Mouse (Mus musculus) megakaryocyte, adult 5-6 weeks (primary cell): Measurements from ENCODE around the gene Zglp1. TPM values are rescaled to one million over a fixed set of nuclear protein-coding genes. Genes with fewer than 3 reads are reported as not detected.

Experiments used
- ATAC-seq: 2 replicates; pipeline ENCODE4 v1.8.0; 2016; ENCODE audit warnings: mild to moderate bottlenecking, inconsistent platforms; ENCODE audit not compliant: poor library complexity, severe bottlenecking
- total RNA-seq, 2 experiments: library from RNA; stranded (forward) in 1 of 2; stranded (reverse) in 1 of 2; fragments of 153-499, 151-499 nt in 1 of 2; fragments of 221-1000, 200-1000 nt in 1 of 2; gene quantifications; 2 replicates each; pipeline versions ENCODE4 v1.2.3 to v1.2.4; 2015 to 2017

Gene Zglp1
- total RNA-seq (2015) = 1.2 TPM in 1 of 2 replicates, not detected in the other
- total RNA-seq (2017) = not detected in 2 replicates

DNA sequence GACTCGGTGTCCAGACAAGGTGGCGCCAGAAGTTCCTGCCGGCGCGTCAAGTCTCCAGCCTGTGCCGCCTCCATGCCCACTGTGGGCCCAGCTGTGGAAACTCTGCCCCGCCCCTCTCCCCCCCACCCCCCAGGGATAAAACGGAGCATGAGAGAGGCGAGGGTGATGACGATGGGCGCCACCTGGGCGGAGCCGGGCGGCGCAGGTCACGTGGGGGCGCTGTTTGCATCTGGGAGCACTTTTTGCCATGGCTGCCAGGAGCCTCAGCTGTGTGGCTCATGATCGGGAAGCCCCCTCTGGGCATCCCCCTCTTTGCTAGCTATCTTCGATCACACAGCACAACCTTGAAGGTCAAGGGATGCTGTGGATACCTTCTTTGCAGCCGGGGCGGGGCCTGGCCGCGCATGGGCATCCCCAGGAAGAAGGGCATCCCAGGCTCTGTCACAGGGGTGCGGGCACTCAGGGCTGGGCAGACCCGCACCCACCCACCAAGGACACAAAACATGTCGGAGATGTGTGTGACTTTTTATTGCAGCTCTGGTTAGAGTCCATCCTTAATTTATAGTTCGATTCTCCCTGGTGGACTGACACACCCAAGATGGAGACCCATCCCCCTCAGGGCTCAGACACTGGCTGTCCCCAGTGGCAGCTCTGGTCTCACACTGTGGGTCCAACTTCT lies at the start of gene Zglp1:
TSS of gene Zglp1 (minus strand) at position 88 of the 679 bp plus-strand sequence.
- ATAC-seq = no peak

DNA sequence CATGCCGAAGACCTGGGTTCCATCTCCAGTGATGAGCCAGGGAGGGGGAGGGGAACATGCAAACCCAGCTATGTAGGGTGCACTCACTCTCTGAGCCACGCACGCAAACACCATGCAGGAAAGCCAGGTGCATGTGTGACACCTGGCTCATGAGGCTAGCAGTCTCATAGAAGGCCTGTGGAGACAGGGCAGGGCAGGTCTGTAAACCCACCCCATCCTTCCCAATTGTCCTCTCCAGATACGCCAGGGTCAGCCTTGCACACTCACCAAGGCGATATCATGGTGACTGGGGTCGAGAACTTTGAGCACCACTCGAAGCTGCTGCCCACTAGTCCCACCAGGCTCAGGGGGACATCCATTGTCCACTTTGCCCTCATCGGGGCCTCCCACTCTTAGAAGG lies 48.2 kb upstream of the Zglp1 start:
- ATAC-seq = no peak

DNA sequence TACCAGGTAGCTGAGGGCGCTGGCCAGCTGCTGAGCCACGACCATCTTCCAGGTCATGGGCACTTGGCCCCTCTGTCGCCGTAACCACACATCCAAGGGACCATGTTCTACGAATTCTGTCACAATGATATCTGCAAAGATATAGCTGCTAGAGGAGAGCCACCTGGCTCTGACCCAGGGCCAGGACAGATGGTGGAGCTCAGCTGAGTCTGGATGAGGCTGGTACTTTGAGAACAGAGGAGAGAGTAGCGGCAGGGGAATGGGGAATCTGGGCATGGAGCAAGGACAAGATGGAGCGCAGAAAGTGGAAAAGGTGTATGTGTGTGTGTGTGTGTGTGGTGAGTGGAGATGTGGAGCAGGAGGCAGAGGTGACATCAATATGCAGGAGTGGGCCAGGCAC lies 47.3 kb upstream of the Zglp1 start:
- no peak for ATAC-seq

DNA sequence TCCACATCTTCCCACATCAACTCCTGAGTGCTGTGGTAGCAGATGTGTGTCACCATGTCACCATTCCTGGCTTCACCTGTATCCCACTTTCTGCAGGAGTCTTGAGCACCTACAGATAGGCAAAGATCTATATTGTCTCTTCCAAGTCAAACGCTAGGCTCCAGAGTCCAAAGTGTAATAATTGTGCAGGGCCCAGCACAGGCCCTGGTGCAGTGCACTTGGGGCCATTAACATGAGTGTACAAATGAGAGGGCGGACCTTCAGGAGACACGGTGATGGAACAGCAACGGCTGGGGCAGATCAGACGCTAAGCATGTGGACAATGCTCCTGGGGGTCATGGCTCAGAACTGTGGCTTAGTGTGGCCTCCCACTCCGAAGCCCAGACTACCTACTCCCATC lies 46.9 kb upstream of the Zglp1 start:
- no peak for ATAC-seq

DNA sequence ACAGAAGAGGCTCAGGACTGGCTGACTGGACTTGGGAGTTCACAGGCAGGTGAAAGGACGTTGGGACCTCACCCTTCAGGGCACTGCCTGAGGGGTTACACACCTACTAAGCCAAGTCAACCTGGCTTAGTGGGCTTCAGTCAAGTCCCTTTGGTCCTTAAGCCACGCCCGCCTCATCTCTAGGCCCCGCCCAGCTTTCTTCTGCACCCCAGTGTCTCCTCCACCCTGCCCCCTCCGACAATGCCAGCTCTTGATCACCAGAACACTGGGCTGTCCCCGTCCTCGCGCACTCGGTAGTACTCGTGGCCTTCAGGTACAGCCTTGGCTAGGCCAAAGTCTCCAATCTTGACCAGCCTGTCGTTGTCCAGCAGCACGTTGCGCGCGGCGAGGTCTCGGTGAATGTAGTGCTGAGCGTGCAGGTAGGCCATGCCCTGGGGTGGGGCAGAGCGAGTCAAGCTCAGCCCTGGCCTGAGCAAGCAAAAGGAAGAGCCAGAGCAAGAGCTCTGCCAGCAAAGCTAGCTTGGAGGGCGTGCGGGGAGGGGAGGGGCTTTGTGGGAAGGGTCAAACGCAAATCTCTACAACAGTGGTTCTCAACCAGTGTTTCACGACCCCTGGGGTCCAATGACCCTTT lies 40.8 kb upstream of the Zglp1 start:
- no peak for ATAC-seq

- ATAC-seq = no peak
Measured at GRCm38 (mm10) chr9:21105760-21106564, 39.1 kb upstream of the Zglp1 start.

DNA sequence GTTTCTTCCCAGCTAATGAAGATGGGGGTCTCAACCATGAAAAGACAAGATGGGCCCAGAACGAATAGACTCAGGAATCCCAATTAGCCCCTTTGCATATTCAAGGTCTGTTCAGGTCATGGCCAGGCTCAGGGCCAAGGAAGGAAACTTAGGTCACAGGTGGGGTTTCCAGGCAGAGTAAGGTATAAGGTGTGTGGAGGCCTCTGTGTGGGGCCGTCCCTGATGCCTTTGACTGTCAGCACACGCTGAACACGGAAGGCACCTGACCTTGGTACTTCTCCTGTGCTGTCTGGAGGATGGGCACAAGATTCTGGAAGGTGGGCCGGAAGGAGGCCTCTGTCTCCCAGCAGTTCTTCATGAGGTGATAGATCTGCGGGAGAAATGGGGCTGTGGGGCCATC lies 37.9 kb upstream of the Zglp1 start:
- no peak for ATAC-seq

GRCm38 (mm10) chr9:21102076-21102475 lies 35.2 kb upstream of the Zglp1 start:
- no peak for ATAC-seq

DNA sequence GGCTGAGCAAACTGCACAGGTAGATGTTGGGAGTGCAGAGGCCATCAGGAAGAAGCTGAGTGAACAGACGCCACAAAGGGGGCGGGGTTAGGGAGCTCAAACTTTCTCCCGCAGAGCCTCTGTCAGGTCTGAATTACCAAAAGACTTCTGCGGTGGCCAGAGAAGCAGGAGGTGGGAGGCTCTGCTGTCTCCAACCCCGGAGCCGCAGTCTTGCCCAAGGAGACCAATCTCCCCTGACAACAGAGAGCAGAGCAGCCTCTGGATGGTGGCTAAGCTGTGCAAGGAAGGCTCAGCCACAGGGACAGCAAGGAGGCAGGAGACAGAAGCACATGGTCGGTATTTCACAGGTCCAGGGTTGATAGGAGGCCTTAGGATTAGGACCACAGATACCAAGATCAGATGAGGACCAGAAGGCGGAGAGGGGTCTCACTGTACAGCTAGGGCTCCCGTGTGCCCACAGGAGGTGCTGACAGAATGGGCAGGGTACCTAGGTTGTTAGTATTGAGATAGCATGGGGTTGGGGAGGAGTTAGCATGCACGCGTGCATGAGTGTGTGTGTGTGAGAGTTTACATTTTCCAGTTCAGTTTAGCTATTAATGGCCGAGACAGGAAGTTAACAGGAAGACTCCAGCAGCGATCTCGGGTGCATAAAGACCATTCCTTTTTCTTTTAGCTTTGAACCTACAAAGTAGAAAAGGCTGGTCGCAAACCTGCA lies 33.7 kb upstream of the Zglp1 start:
- peak; percentile 49 for ATAC-seq

GRCm38 (mm10) chr9:21097793-21098192 lies 30.9 kb upstream of the Zglp1 start:
- no peak for ATAC-seq

DNA sequence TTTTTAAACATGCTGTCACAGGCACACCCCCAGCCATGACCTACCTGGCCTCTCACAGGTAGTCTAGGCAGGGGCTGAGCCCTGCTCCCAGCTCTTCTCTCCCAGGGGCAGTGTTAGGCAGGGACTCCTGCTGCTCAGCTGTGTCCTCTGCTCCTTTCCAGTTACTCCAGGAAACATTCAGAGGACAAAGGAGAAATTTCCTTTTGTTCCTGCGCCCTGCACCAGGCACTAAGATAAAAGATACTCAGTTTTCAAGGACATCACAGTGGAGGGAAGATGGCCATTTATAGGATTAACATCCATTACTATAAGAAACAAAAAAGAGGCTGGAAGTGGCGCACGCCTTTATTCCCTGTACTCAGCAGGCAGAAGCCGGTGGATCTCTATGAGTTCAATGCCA lies 29.1 kb upstream of the Zglp1 start:
- ATAC-seq = no peak

- no peak for ATAC-seq
Measured at GRCm38 (mm10) chr9:21093423-21093822, 26.5 kb upstream of the Zglp1 start.

- ATAC-seq = peak; percentile 99
Measured at GRCm38 (mm10) chr9:21091707-21092320, 24.9 kb upstream of the Zglp1 start, which contains the start of the genes Gm38431 and Raver1. Gm38431 (minus strand) TSS chr9:21091997. Raver1 (minus strand) TSS chr9:21092008.

DNA sequence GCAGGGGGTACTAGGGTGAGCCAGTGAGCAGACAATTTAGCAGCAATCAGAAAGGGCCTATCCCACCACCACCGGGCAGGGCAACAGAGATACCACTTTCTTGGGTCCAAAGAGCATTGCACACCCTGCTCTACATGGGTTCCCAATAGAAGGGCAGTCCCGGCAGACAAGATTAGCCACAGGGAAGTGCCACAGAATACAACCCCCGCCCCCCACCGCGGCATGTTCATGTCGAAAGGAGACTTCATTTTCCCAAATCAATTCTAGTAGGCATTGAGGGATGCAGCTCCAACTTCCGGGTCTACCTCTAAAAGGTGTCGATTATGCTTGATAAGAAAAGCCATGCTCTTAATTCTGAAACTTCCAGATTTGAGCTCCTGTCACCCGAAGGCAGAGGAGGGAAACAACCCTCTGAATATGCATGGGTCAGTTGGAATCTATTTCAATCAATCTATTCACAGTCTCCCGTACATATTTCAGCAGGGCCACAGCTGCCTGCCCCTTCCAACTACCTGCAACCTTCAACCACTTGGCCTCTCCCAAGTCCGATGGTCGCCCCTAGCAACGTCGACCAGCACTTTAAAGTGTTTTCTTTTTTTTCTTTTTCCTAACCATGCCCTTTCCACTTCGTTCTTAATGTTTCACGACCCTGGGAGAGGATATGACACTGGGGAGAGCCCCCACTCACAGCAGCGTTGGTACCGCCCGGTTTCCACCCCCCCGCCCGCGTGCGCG lies 24.2 kb upstream of the Zglp1 start:
- ATAC-seq = no peak

GRCm38 (mm10) chr9:21090537-21090936 lies 23.6 kb upstream of the Zglp1 start:
- no peak for ATAC-seq

DNA sequence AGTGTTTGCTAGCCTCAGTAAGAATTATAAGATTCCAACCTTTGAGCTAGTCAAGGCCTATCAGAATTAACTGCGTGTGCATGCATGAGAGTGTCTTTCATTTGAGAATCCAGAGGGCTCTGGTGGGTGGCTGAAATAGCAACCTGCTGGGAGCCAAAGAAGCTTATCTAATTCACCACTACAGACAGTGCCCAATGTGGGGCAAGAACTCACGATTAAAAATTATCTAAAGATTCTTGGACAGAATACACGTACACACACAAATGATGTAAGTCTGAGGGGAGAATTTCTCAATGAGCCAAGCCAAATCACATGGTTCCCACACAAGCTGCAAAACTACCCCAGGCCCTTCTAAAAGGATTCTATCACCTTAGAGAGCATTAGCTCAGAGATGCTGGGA lies 16.4 kb upstream of the Zglp1 start:
- no peak for ATAC-seq

DNA sequence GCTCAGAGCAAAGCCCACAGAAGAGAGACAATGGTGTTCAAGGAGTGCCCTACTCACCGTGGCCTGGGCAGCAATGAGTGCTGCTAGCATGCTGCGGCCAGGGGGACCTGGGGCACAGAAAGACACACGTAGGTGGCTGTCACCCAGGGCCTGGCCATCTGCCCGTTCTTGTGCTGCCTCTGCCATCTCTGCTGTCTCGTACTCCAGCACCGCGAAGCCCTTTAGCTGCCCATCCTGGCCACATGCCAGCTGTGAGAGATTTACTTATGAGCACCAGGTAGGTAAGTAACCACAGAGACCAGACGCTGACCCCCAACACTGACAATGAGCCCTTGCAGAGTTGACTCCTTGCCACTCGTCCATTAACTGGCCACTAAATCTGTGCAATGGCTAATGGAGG lies 14.2 kb upstream of the Zglp1 start:
- ATAC-seq = no peak

GRCm38 (mm10) chr9:21075625-21076024 lies 8.7 kb upstream of the Zglp1 start:
- no peak for ATAC-seq

- no peak for ATAC-seq
Measured at GRCm38 (mm10) chr9:21074173-21074572, 7.3 kb upstream of the Zglp1 start.
